Mouse (Mus musculus) brown adipose tissue, adult 24 weeks (tissue): ENCODE measurements around the gene Prm1. TPM values are rescaled to one million over a fixed set of nuclear protein-coding genes. Genes with fewer than 3 reads are reported as not detected.

ENCODE experiments used
- H3K27ac ChIP-seq: fragments of 200-500 bp; replicated peaks from 2 replicates; pipeline ENCODE4 v1.5.1; 2012; ENCODE audit warnings: low read depth, mild to moderate bottlenecking, low read length
- H3K4me1 ChIP-seq: fragments of 200-500 bp; 2 replicates; pipeline ENCODE4 v1.6.1; 2012; ENCODE audit warnings: low read length, mixed read lengths; ENCODE audit not compliant: control insufficient read depth, insufficient read depth, insufficient read length
- H3K4me3 ChIP-seq: fragments of 200-500 bp; 2 replicates; pipeline ENCODE4 v1.5.1; 2012; ENCODE audit warnings: low read depth, mild to moderate bottlenecking, low read length, moderate library complexity; ENCODE audit not compliant: insufficient read depth
- polyA plus RNA-seq: library from polyadenylated mRNA; stranded (reverse); fragments of >200 nt; gene quantifications from 2 replicates; pipeline ENCODE4 v1.2.4, GENCODE M21; 2012; ENCODE audit not compliant: missing spikeins, insufficient read depth, insufficient read length

Gene Prm1
- polyA plus RNA-seq, 1 experiment, result not detected

- no peak overlapping the region for H3K27ac ChIP-seq
- no peaks in the 10 kb centered on the region for H3K4me1 ChIP-seq
- H3K4me3 ChIP-seq, result no peak overlapping the region
Measured at GRCm38 (mm10) chr16:10781862-10782371, 23.7 kb downstream of the Prm1 start.

DNA sequence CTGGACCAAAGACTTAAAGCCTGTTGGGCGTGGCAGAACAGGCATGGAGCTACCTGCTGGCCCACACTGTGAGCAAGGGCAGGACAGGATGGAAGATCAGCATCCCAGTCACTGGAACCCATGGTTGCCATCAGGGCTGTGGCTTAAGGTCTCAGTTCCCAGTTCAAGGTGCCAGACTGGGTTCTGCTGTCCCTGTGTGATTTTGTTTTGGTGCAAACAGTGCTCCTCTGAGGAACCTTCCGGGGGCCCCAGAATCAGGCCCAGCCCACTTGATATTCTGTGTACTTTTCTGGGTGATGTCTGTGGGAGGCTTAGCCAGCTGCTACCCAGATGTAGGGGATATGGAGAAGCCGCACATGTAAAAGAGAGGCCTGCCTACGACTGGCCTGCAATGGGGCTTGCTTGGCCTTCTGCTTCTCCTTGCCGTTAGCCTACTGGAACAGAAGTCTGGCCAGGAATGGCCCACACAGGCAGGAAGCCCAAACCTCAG, 25.0 kb downstream of the Prm1 start:
- Histone ChIP-seq H3K4me3 (no peak overlapping the region), H3K27ac (no peak overlapping the region), H3K4me1 (no peaks in the 10 kb centered on the region)

- H3K4me1 ChIP-seq, result no peaks in the 10 kb centered on the region
- H3K4me3 ChIP-seq, result no peak overlapping the region
- no peak overlapping the region for H3K27ac ChIP-seq
Measured at GRCm38 (mm10) chr16:10777579-10778160, 28.0 kb downstream of the Prm1 start.

DNA sequence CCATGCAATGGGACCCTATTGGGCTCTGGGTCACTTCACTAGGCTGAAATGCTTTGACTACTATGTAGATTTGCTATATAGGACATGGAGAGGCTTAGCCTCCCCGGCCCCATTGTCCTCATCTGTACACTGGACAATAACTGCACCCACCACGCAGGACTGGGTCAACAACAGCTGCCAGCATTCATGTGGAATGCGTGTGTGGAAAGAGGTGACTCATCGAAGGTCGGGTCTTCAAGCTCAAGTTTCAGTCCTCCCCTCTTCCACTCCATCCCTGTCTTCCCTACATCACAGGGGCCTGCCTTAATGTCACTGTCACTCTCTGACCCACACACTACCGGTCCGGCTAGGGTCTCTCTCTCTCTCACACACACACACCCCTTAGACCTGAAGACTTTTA, 29.3 kb downstream of the Prm1 start:
- no peak overlapping the region for H3K27ac ChIP-seq
- H3K4me1 ChIP-seq, result no peaks in the 10 kb centered on the region
- no peak overlapping the region for H3K4me3 ChIP-seq

- Histone ChIP-seq H3K4me3 (no peak overlapping the region), H3K27ac (no peak overlapping the region), H3K4me1 (no peaks in the 10 kb centered on the region; the same call in 1 of the 2 replicates)
Measured at GRCm38 (mm10) chr16:10774726-10775125, 30.9 kb downstream of the Prm1 start.

DNA sequence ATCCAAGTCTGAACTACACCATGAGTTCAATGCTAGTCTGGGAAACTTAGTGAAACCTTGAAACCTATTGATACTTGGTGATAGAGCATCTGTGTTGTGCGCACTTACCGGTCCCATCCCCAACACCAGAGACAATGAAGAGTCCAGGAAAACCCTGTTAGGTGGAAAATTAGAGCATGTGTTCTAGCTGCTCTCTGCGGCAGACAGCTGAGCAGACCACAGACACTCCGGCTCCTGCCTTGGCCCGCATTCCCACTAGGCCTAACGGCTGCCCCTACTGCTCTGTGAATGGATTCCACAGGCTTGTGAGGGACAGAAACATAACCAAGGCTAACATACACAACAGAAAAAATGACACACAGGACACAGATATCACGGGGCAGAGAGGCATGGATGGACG, 32.1 kb downstream of the Prm1 start:
- Histone ChIP-seq H3K4me1 (no peaks in the 10 kb centered on the region; the same call in 1 of the 2 replicates), H3K27ac (no peak overlapping the region), H3K4me3 (no peak overlapping the region)

DNA sequence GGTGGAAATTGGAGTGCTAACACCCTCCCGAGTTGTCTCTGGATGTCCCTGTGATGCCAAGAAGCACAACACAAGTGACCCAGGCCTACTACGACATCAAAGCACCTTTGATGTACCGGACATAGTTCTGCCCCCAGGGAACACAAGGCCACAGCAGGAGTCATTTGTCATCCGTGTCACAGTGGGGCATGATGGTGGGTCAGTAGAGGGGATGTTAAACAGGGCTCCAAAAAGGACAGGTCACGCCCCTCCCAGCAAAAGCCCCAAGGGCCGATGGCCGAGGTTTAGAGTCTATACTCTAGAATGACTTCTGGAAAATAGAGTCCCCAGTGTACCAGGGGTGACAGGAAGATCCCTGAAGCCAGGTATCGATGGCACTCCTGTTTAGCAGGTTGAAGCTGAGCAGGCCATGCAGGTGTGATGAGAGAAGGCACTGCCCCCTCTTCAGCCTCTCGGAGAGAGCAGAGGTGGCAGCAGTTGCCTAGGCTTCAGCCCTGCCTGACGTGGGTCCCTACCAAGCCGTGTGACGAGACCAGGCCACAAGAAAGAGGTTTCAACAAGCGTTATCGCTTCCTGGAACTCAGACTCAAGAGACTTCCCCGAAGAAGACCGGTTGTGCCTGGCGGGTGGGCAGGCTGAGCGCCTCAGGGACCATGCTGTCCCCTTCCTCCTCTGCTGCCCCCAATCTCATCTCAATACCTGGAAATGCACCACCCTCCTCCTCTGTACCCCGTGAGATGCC, 33.7 kb downstream of the Prm1 start:
- Histone ChIP-seq H3K27ac (no peak overlapping the region), H3K4me1 (no peaks in the 10 kb centered on the region; the same call in 1 of the 2 replicates), H3K4me3 (no peak overlapping the region)

GRCm38 (mm10) chr16:10770531-10771325, 34.9 kb downstream of the Prm1 start:
- H3K27ac ChIP-seq, result no peak overlapping the region
- no peaks in the 10 kb centered on the region; the same call in 1 of the 2 replicates for H3K4me1 ChIP-seq
- H3K4me3 ChIP-seq, result no peak overlapping the region

GRCm38 (mm10) chr16:10769661-10770060, 36.0 kb downstream of the Prm1 start:
- H3K4me3 ChIP-seq, result no peak overlapping the region
- no peak overlapping the region for H3K27ac ChIP-seq
- H3K4me1 ChIP-seq, result no peaks in the 10 kb centered on the region; the same call in 1 of the 2 replicates

DNA sequence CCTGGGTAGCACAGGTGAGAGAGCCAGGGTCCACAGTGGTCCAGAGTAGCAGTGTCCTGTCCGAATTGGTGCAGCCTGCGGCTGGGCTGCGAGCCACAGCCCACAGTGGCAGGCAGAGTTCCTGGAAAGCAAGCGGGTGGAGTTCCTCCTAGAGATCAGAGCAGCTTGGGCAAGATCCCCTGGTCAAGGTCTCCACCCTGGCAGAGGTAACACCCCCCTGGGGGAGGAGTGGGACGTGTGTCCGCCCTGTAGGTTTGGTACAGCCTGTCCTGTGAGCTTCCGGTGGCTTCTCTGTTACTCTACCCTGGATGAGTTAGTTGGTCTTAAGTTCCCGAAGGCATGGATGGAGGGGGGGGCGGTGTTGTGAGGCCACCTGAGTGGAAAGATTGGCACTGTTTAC, 36.8 kb downstream of the Prm1 start:
- H3K4me3 ChIP-seq, result no peak overlapping the region
- no peak overlapping the region for H3K27ac ChIP-seq
- H3K4me1 ChIP-seq, result no peaks in the 10 kb centered on the region; the same call in 1 of the 2 replicates

DNA sequence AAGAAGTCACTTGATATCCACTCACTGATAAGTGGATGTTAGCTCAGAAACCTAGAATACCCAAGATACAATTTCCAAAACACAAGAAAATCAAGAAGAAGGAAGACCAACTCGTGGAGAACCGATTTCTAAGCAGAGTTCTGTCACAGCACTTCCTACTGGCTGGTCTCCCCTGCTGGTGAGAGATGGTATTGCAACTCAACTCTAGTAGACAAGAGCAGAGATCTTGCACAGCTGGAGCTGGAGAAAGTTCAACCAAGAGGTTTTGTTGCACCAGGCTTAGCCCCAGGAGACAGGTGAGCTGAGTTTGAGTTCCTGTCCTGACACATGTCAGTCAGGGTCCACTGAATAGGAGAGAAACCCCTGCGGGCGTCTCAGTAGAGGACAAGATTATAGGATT, 38.5 kb downstream of the Prm1 start:
- no peaks in the 10 kb centered on the region; the same call in 1 of the 2 replicates for H3K4me1 ChIP-seq
- no peak overlapping the region for H3K27ac ChIP-seq
- no peak overlapping the region for H3K4me3 ChIP-seq

- H3K4me3 ChIP-seq, result no peak overlapping the region
- H3K4me1 ChIP-seq, result peaks cover 5% of the 10 kb centered on the region
- no peak overlapping the region for H3K27ac ChIP-seq
Measured at GRCm38 (mm10) chr16:10764323-10764722, 41.3 kb downstream of the Prm1 start.

GRCm38 (mm10) chr16:10763540-10764264, 41.9 kb downstream of the Prm1 start:
- Histone ChIP-seq H3K4me3 (no peak overlapping the region), H3K4me1 (peaks cover 5% of the 10 kb centered on the region), H3K27ac (no peak overlapping the region)

DNA sequence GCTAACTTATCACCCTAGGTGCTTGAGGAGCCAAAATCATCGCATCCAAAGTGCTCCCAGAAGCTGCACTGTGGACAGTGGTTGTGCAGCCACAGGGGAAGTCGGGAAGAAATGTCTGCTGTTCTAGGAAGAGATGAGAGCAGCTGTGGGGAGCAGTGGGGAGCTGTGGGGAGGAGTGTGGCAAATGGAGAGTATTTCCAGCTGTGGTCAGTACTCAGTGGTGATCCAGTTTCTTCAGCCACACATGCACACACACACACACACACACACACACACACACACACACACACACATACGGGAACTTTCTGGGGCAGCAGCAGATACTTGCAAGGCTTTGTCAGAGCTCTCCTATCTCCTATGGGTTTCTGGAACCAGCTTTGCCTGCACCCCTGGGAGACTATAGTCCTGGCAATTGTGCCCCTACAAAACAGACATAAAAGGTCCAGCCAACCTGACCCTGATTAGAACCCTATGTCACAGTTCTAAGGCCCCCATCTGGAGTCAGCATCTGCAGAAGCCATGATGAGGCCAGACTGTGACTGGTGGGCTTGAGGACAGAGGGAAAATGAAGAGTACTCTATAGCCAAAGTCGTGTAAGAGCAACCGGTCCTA, 43.0 kb downstream of the Prm1 start:
- no peak overlapping the region for H3K27ac ChIP-seq
- peaks cover 5% of the 10 kb centered on the region for H3K4me1 ChIP-seq
- H3K4me3 ChIP-seq, result no peak overlapping the region
